ENCODE assay signal across 7 mouse cellular contexts in the genomic region with DNA sequence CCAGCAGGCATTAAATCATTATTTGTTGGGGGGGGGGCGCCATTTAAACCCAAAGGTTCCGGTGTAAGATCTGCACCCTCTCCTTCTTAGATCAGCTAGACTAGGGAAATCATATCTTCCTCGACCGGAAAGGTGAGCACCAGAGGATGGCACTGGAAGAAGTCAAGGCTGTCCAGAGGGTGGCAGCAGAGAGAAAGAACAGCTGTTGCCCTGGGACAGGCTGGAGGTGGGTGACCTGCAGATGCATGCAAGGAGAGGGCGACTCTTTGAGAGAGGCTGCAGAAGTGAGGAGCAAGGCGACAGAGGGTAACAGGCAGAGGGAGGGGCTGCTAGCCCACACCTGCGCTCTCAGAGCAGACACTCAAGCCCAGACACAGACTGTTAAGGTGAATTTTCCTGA. TPM values are rescaled to one million over a fixed set of nuclear protein-coding genes. Genes with fewer than 3 reads are reported as not detected.
A peak's percentile ranks its signal among the peaks of the same experiment; 100 is the strongest.
DNase-seq lines count a peak whose midpoint lies in the region; ATAC-seq and TF ChIP-seq lines count a peak whose summit lies in the region.

No protein-coding gene starts in this region.

- H3K27me3 ChIP-seq in hindbrain, embryonic 11.5 days (ENCODE audit: control insufficient read depth, insufficient read depth, low read length), result peaks cover 5% of the 10 kb centered on the region; the same call in 1 of the 2 replicates
- peaks cover 11% of the 10 kb centered on the region for H3K27me3 ChIP-seq in limb, embryonic 10.5 days (ENCODE audit: low read depth, poor library complexity, severe bottlenecking)
- H3K27me3 ChIP-seq in midbrain, embryonic 12.5 days, result peaks cover 21% of the 10 kb centered on the region; the same call in 1 of the 2 replicates
- H3K27me3 ChIP-seq in spleen, adult 2 months (ENCODE audit: control insufficient read depth, insufficient read depth, low read length), result no peaks in the 10 kb centered on the region

- no peaks in the 10 kb centered on the region for H3K36me3 ChIP-seq in hindbrain, embryonic 11.5 days (ENCODE audit: control insufficient read depth, insufficient read depth, low read length)
- H3K36me3 ChIP-seq in limb, embryonic 10.5 days, result no peaks in the 10 kb centered on the region
- no peaks in the 10 kb centered on the region for H3K36me3 ChIP-seq in midbrain, embryonic 12.5 days
- H3K36me3 ChIP-seq in spleen, adult 2 months (ENCODE audit: control insufficient read depth, insufficient read depth, low read length), result no peaks in the 10 kb centered on the region

- H3K9me3 ChIP-seq in hindbrain, embryonic 11.5 days (ENCODE audit: control insufficient read depth, low read length), result no peaks in the 10 kb centered on the region
- H3K9me3 ChIP-seq in limb, embryonic 10.5 days (replicated peaks), result no peaks in the 10 kb centered on the region
- 0 out of 2 replicates have a peak, but pooled peaks cover 3% of the 10 kb centered on the region for H3K9me3 ChIP-seq in midbrain, embryonic 12.5 days

- peak; percentile 61; the same call in 1 of the 2 replicates for ATAC-seq in hindbrain, embryonic 11.5 days (ENCODE audit: low FRiP score)
- peak; percentile 78; the same call in 1 of the 2 replicates for ATAC-seq in midbrain, embryonic 12.5 days (ENCODE audit: low FRiP score, low read depth)

- no peak for TF ChIP-seq POLR2A in embryonic fibroblast, embryonic 13.5 days (IDR thresholded peaks at IDR 0.05; ENCODE audit: low read depth, low read length)
- no peak for TF ChIP-seq POLR2A in spleen, adult 2 months (IDR thresholded peaks at IDR 0.05; ENCODE audit: low read depth, low read length)

- 15% methylated on average over 7 of the region's 7 CpGs for WGBS in hindbrain, embryonic 11.5 days
- 17% methylated on average over 7 of the region's 7 CpGs for WGBS in limb, embryonic 10.5 days
- WGBS in midbrain, embryonic 12.5 days, result 16% methylated on average over 7 of the region's 7 CpGs
- 12% methylated on average over 7 of the region's 7 CpGs for WGBS in spleen, adult 2 months

- peak; percentile 65; the same call in 1 of the 2 replicates for TF ChIP-seq CTCF in embryonic fibroblast, embryonic 13.5 days (IDR thresholded peaks at IDR 0.05; ENCODE audit: borderline replicate concordance, insufficient read depth, low read length)
- peak; percentile 50; the same call in 1 of the 2 replicates for TF ChIP-seq CTCF in spleen, adult 2 months (IDR thresholded peaks at IDR 0.05; ENCODE audit: extremely low read depth, insufficient read depth, insufficient read length, insufficient replicate concordance)

- H3K4me3 ChIP-seq in embryonic fibroblast, embryonic 13.5 days (ENCODE audit: insufficient read depth, low read length), result no peak overlapping the region
- H3K4me3 ChIP-seq in hindbrain, embryonic 11.5 days (ENCODE audit: low read depth, low read length), result no peak overlapping the region
- no peak overlapping the region for H3K4me3 ChIP-seq in limb, embryonic 10.5 days
- no peak overlapping the region for H3K4me3 ChIP-seq in midbrain, embryonic 12.5 days
- no peak overlapping the region for H3K4me3 ChIP-seq in spleen, adult 2 months (ENCODE audit: extremely low read depth, insufficient read depth, insufficient read length)

- H3K4me1 ChIP-seq in embryonic fibroblast, embryonic 13.5 days (ENCODE audit: control insufficient read depth, insufficient read depth, low read length), result no peaks in the 10 kb centered on the region
- H3K4me1 ChIP-seq in hindbrain, embryonic 11.5 days (replicated peaks; ENCODE audit: control insufficient read depth, insufficient read depth, low read length), result no peaks in the 10 kb centered on the region; the same call in 1 of the 2 replicates
- peaks cover 18% of the 10 kb centered on the region for H3K4me1 ChIP-seq in limb, embryonic 10.5 days
- H3K4me1 ChIP-seq in midbrain, embryonic 12.5 days, result peaks cover 11% of the 10 kb centered on the region
- no peaks in the 10 kb centered on the region; the same call in 1 of the 2 replicates for H3K4me1 ChIP-seq in spleen, adult 2 months (ENCODE audit: control insufficient read depth, insufficient read depth, insufficient read length)

- no peak overlapping the region for H3K9ac ChIP-seq in hindbrain, embryonic 11.5 days (ENCODE audit: low read depth, low read length)
- H3K9ac ChIP-seq in midbrain, embryonic 12.5 days (replicated peaks), result no peak overlapping the region

- no peak overlapping the region for H3K4me2 ChIP-seq in hindbrain, embryonic 11.5 days (replicated peaks; ENCODE audit: low read depth, low read length)
- H3K4me2 ChIP-seq in midbrain, embryonic 12.5 days (replicated peaks), result no peak overlapping the region

- no peak overlapping the region for H3K27ac ChIP-seq in embryonic fibroblast, embryonic 13.5 days (ENCODE audit: insufficient read depth, low read length)
- no peak overlapping the region for H3K27ac ChIP-seq in hindbrain, embryonic 11.5 days (ENCODE audit: low read depth, low read length)
- H3K27ac ChIP-seq in limb, embryonic 10.5 days, result no peak overlapping the region
- no peak overlapping the region for H3K27ac ChIP-seq in midbrain, embryonic 12.5 days (replicated peaks)
- H3K27ac ChIP-seq in spleen, adult 2 months (ENCODE audit: insufficient read depth, low read length), result no peak overlapping the region

- peak; percentile 72 for DNase-seq in ES-CJ7 (ENCODE audit: low read depth, low spot score)
- DNase-seq in adrenal gland, postnatal 36 days, result peak; percentile 74 to 82
- DNase-seq in hindbrain, embryonic 11.5 days (ENCODE audit: low spot score), result peak; percentile 68
- DNase-seq in limb, embryonic 10.5 days (ENCODE audit: low spot score), result peak; percentile 73
- peak in 1 of 2 experiments; percentile 61 for DNase-seq in spleen, adult 2 months (ENCODE audit: low read depth in 1 of 2, low spot score in 2 of 2)

RNA-seq across cellular contexts. Expression of a gene that starts 8.2 kb away (rescaled TPM):
- 10 to 100 TPM in 1 of 2 experiments, 1 to 10 TPM in 1; 9.7 to 12.4 TPM for total RNA-seq in adrenal gland, postnatal 36 days (2021)
- polyA plus RNA-seq in embryonic fibroblast, embryonic 13.5 days (2011; ENCODE audit: insufficient read length, low read depth, missing spikeins), result 0.22 and 0.56 TPM in 2 replicates
- 47.7 and 72.3 TPM in 2 replicates for polyA plus RNA-seq in hindbrain, embryonic 11.5 days (2014; fragmentation: Nextera tagmentation; extraction: Ambion mirVana)
- polyA plus RNA-seq in limb, embryonic 10.5 days (2016; fragmentation: Nextera tagmentation; extraction: Ambion mirVana), result 3.0 and 3.2 TPM in 2 replicates
- 31.7 and 57.5 TPM in 2 replicates for polyA plus RNA-seq in midbrain, embryonic 12.5 days (2016; fragmentation: Nextera tagmentation; extraction: Ambion mirVana)
- polyA plus RNA-seq in spleen, adult 2 months (2012; rRNA removed), result 1.2 and 1.4 TPM in 2 replicates
